Mouse (Mus musculus): Measurements from ENCODE around the gene Ctnnbl1. TPM values are rescaled to one million over a fixed set of nuclear protein-coding genes. Genes with fewer than 3 reads are reported as not detected.

Ctnnbl1 gene
- polyA plus RNA-seq, 1 experiment from 2014 or later, result 53.0 TPM

- no peak for ATAC-seq
- Histone ChIP-seq H3K36me3 (ENCODE audit: control insufficient read depth, insufficient read depth, low read length) (no peaks in the 10 kb centered on the region), H3K4me2 (ENCODE audit: low read length) (no peak overlapping the region), H3K27ac (ENCODE audit: low read depth, low read length) (no peak overlapping the region), H3K9ac (ENCODE audit: low read depth, low read length) (no peak overlapping the region), H3K4me1 (ENCODE audit: control insufficient read depth, insufficient read depth, low read depth, low read length) (peaks cover 3% of the 10 kb centered on the region), H3K4me3 (ENCODE audit: low read length) (no peak overlapping the region), H3K9me3 (ENCODE audit: control insufficient read depth, low read length) (no peaks in the 10 kb centered on the region), H3K27me3 (replicated peaks; ENCODE audit: control insufficient read depth, insufficient read depth, low read length) (no peaks in the 10 kb centered on the region)
- WGBS, result 74% methylated on average over 6 of the region's 6 CpGs
Measured at GRCm38 (mm10) chr2:157759717-157760116, 22.5 kb downstream of the Ctnnbl1 start.

GRCm38 (mm10) chr2:157762903-157763302, 25.7 kb downstream of the Ctnnbl1 start:
- 90% methylated on average over 4 of the region's 4 CpGs for WGBS
- no peaks in the 10 kb centered on the region for H3K27me3 ChIP-seq (replicated peaks; ENCODE audit: control insufficient read depth, insufficient read depth, low read length)
- ATAC-seq, result no peak
- H3K4me1 ChIP-seq (ENCODE audit: control insufficient read depth, insufficient read depth, low read depth, low read length), result peaks cover 10% of the 10 kb centered on the region
- no peaks in the 10 kb centered on the region for H3K9me3 ChIP-seq (ENCODE audit: control insufficient read depth, low read length)
- H3K4me2 ChIP-seq (ENCODE audit: low read length), result no peak overlapping the region
- H3K9ac ChIP-seq (ENCODE audit: low read depth, low read length), result no peak overlapping the region
- H3K27ac ChIP-seq (ENCODE audit: low read depth, low read length), result no peak overlapping the region
- H3K36me3 ChIP-seq (ENCODE audit: control insufficient read depth, insufficient read depth, low read length), result no peaks in the 10 kb centered on the region
- H3K4me3 ChIP-seq (ENCODE audit: low read length), result no peak overlapping the region

GRCm38 (mm10) chr2:157766591-157766990, 29.4 kb downstream of the Ctnnbl1 start:
- H3K4me1 ChIP-seq (ENCODE audit: control insufficient read depth, insufficient read depth, low read depth, low read length), result peaks cover 20% of the 10 kb centered on the region
- H3K36me3 ChIP-seq (ENCODE audit: control insufficient read depth, insufficient read depth, low read length), result no peaks in the 10 kb centered on the region
- H3K9me3 ChIP-seq (ENCODE audit: control insufficient read depth, low read length), result no peaks in the 10 kb centered on the region
- ATAC-seq, result peak; percentile 22; the same call in 1 of the 2 replicates
- 44% methylated on average over 7 of the region's 7 CpGs for WGBS
- H3K9ac ChIP-seq (ENCODE audit: low read depth, low read length), result no peak overlapping the region
- no peaks in the 10 kb centered on the region for H3K27me3 ChIP-seq (replicated peaks; ENCODE audit: control insufficient read depth, insufficient read depth, low read length)
- no peak overlapping the region for H3K4me3 ChIP-seq (ENCODE audit: low read length)
- H3K27ac ChIP-seq (ENCODE audit: low read depth, low read length), result peak overlapping the region; percentile 60
- no peak overlapping the region for H3K4me2 ChIP-seq (ENCODE audit: low read length)

- Histone ChIP-seq H3K4me2 (ENCODE audit: low read length) (no peak overlapping the region), H3K27ac (ENCODE audit: low read depth, low read length) (peak overlapping the region; percentile 75), H3K9ac (ENCODE audit: low read depth, low read length) (no peak overlapping the region), H3K4me1 (ENCODE audit: control insufficient read depth, insufficient read depth, low read depth, low read length) (peaks cover 20% of the 10 kb centered on the region), H3K9me3 (ENCODE audit: control insufficient read depth, low read length) (no peaks in the 10 kb centered on the region), H3K36me3 (ENCODE audit: control insufficient read depth, insufficient read depth, low read length) (no peaks in the 10 kb centered on the region), H3K4me3 (ENCODE audit: low read length) (no peak overlapping the region), H3K27me3 (replicated peaks; ENCODE audit: control insufficient read depth, insufficient read depth, low read length) (no peaks in the 10 kb centered on the region)
- peak; percentile 43; the same call in 1 of the 2 replicates for ATAC-seq
- WGBS, result 31% methylated on average over 10 of the region's 10 CpGs
Measured at GRCm38 (mm10) chr2:157768682-157769429, 31.7 kb downstream of the Ctnnbl1 start.

GRCm38 (mm10) chr2:157770761-157771160, 33.6 kb downstream of the Ctnnbl1 start:
- Histone ChIP-seq H3K9ac (ENCODE audit: low read depth, low read length) (no peak overlapping the region), H3K4me1 (ENCODE audit: control insufficient read depth, insufficient read depth, low read depth, low read length) (peaks cover 18% of the 10 kb centered on the region), H3K9me3 (ENCODE audit: control insufficient read depth, low read length) (no peaks in the 10 kb centered on the region), H3K4me3 (ENCODE audit: low read length) (no peak overlapping the region), H3K27me3 (replicated peaks; ENCODE audit: control insufficient read depth, insufficient read depth, low read length) (no peaks in the 10 kb centered on the region), H3K27ac (ENCODE audit: low read depth, low read length) (peak overlapping the region; percentile 21; the same call in 1 of the 2 replicates), H3K4me2 (ENCODE audit: low read length) (no peak overlapping the region), H3K36me3 (ENCODE audit: control insufficient read depth, insufficient read depth, low read length) (no peaks in the 10 kb centered on the region)
- 77% methylated on average over 3 of the region's 3 CpGs for WGBS
- no peak for ATAC-seq

- Histone ChIP-seq H3K9ac (ENCODE audit: low read depth, low read length) (no peak overlapping the region), H3K27me3 (replicated peaks; ENCODE audit: control insufficient read depth, insufficient read depth, low read length) (no peaks in the 10 kb centered on the region), H3K4me2 (ENCODE audit: low read length) (no peak overlapping the region), H3K36me3 (ENCODE audit: control insufficient read depth, insufficient read depth, low read length) (no peaks in the 10 kb centered on the region), H3K4me1 (ENCODE audit: control insufficient read depth, insufficient read depth, low read depth, low read length) (peaks cover 8% of the 10 kb centered on the region), H3K4me3 (ENCODE audit: low read length) (no peak overlapping the region), H3K9me3 (ENCODE audit: control insufficient read depth, low read length) (no peaks in the 10 kb centered on the region), H3K27ac (ENCODE audit: low read depth, low read length) (no peak overlapping the region)
- ATAC-seq, result no peak
- WGBS, result 93% methylated on average over 1 of the region's 1 CpGs
Measured at GRCm38 (mm10) chr2:157773661-157774060, 36.5 kb downstream of the Ctnnbl1 start.

- Histone ChIP-seq H3K4me2 (ENCODE audit: low read length) (no peak overlapping the region), H3K4me3 (ENCODE audit: low read length) (no peak overlapping the region), H3K4me1 (ENCODE audit: control insufficient read depth, insufficient read depth, low read depth, low read length) (no peaks in the 10 kb centered on the region), H3K9ac (ENCODE audit: low read depth, low read length) (no peak overlapping the region), H3K36me3 (ENCODE audit: control insufficient read depth, insufficient read depth, low read length) (no peaks in the 10 kb centered on the region), H3K27me3 (replicated peaks; ENCODE audit: control insufficient read depth, insufficient read depth, low read length) (no peaks in the 10 kb centered on the region), H3K9me3 (ENCODE audit: control insufficient read depth, low read length) (no peaks in the 10 kb centered on the region), H3K27ac (ENCODE audit: low read depth, low read length) (no peak overlapping the region)
- ATAC-seq, result no peak
- WGBS, result 88% methylated on average over 2 of the region's 2 CpGs
Measured at GRCm38 (mm10) chr2:157775957-157776356, 38.8 kb downstream of the Ctnnbl1 start.

GRCm38 (mm10) chr2:157780956-157781355, 43.8 kb downstream of the Ctnnbl1 start:
- ATAC-seq, result no peak
- no peaks in the 10 kb centered on the region; the same call in none of the 2 replicates for H3K4me1 ChIP-seq (ENCODE audit: control insufficient read depth, insufficient read depth, low read depth, low read length)
- no peaks in the 10 kb centered on the region for H3K36me3 ChIP-seq (ENCODE audit: control insufficient read depth, insufficient read depth, low read length)
- H3K4me3 ChIP-seq (ENCODE audit: low read length), result no peak overlapping the region
- H3K9ac ChIP-seq (ENCODE audit: low read depth, low read length), result no peak overlapping the region
- H3K4me2 ChIP-seq (ENCODE audit: low read length), result no peak overlapping the region
- 38% methylated on average over 3 of the region's 3 CpGs for WGBS
- H3K9me3 ChIP-seq (ENCODE audit: control insufficient read depth, low read length), result no peaks in the 10 kb centered on the region
- H3K27me3 ChIP-seq (replicated peaks; ENCODE audit: control insufficient read depth, insufficient read depth, low read length), result no peaks in the 10 kb centered on the region
- H3K27ac ChIP-seq (ENCODE audit: low read depth, low read length), result peak overlapping the region; percentile 41

- H3K36me3 ChIP-seq (ENCODE audit: control insufficient read depth, insufficient read depth, low read length), result no peaks in the 10 kb centered on the region
- WGBS, result 83% methylated on average over 16 of the region's 16 CpGs
- no peaks in the 10 kb centered on the region; the same call in none of the 2 replicates for H3K4me1 ChIP-seq (ENCODE audit: control insufficient read depth, insufficient read depth, low read depth, low read length)
- H3K4me2 ChIP-seq (ENCODE audit: low read length), result no peak overlapping the region
- no peak for ATAC-seq
- H3K9me3 ChIP-seq (ENCODE audit: control insufficient read depth, low read length), result no peaks in the 10 kb centered on the region
- no peak overlapping the region for H3K4me3 ChIP-seq (ENCODE audit: low read length)
- no peaks in the 10 kb centered on the region for H3K27me3 ChIP-seq (replicated peaks; ENCODE audit: control insufficient read depth, insufficient read depth, low read length)
- H3K9ac ChIP-seq (ENCODE audit: low read depth, low read length), result no peak overlapping the region
- H3K27ac ChIP-seq (ENCODE audit: low read depth, low read length), result peak overlapping the region; percentile 40; the same call in 1 of the 2 replicates
Measured at GRCm38 (mm10) chr2:157783152-157783551, 46.0 kb downstream of the Ctnnbl1 start.

Measured in hindbrain, embryonic 16.5 days (tissue).